Mouse (Mus musculus) liver, adult 2 months (tissue): ENCODE results near the gene Mob2. TPM values are rescaled to one million over a fixed set of nuclear protein-coding genes. Genes with fewer than 3 reads are reported as not detected.

Experiments
- DNase-seq: peaks from one replicate; pipeline ENCODE4 v3.0.0-alpha.2; 2011; ENCODE audit warnings: low read depth, low spot score; ENCODE audit errors: extremely low read depth
- H3K27ac ChIP-seq: fragments of 200-500 bp; replicated peaks from 2 replicates; pipeline ENCODE4 v1.5.1; 2012; ENCODE audit warnings: low read depth, mild to moderate bottlenecking, control low read depth, inconsistent platforms, low read length; ENCODE audit not compliant: insufficient read depth
- H3K27me3 ChIP-seq: fragments of 200-500 bp; 2 replicates; pipeline ENCODE4 v1.6.1; 2012; ENCODE audit warnings: mild to moderate bottlenecking, moderate library complexity, low read length, inconsistent platforms; ENCODE audit not compliant: control insufficient read depth, insufficient read depth
- H3K36me3 ChIP-seq: fragments of 200-500 bp; 2 replicates; pipeline ENCODE4 v1.6.1; 2012; ENCODE audit warnings: low read length, inconsistent platforms; ENCODE audit not compliant: control insufficient read depth, insufficient read depth
- H3K4me1 ChIP-seq: fragments of 200-500 bp; 2 replicates; pipeline ENCODE4 v1.6.1; 2011; ENCODE audit warnings: low read length; ENCODE audit not compliant: control insufficient read depth, insufficient read depth
- H3K4me3 ChIP-seq: fragments of 200-500 bp; 2 replicates; pipeline ENCODE4 v1.5.1; 2011; ENCODE audit warnings: low read depth, mild to moderate bottlenecking, control low read depth, low read length, moderate library complexity; ENCODE audit not compliant: insufficient read depth
- H3K79me2 ChIP-seq: fragments of 200-500 bp; 2 replicates; pipeline ENCODE4 v1.6.1; 2012; ENCODE audit warnings: inconsistent platforms, mild to moderate bottlenecking, low read length, moderate library complexity; ENCODE audit not compliant: control insufficient read depth, insufficient read depth
- H3K9ac ChIP-seq: fragments of 200-500 bp; 2 replicates; pipeline ENCODE4 v1.6.1; 2012; ENCODE audit warnings: low read depth, mild to moderate bottlenecking, control low read depth, inconsistent platforms, low read length
- CTCF ChIP-seq: fragments of 200-500 bp; IDR thresholded peaks from 2 replicates; pipeline ENCODE4 v1.5.1; 2011; ENCODE audit warnings: low read depth, low read length, control low read depth
- POLR2A ChIP-seq: fragments of 200-500 bp; IDR thresholded peaks from 2 replicates; pipeline ENCODE4 v1.6.1; 2011; ENCODE audit warnings: low read length, control low read depth; ENCODE audit not compliant: insufficient read depth; ENCODE audit errors: extremely low read depth
- WGBS: fragments of 180-500 bp; shearing (Covaris S2); methylation state at CpG from one replicate; pipeline ENCODE4 v1.1.7; 2018; 5-methylcytosine and 5-hydroxymethylcytosine counted together
- polyA plus RNA-seq: library from polyadenylated mRNA; depleted of rRNA; stranded (reverse); fragments of >200 nt; gene quantifications from 2 replicates; pipeline ENCODE4 v1.2.3, GENCODE M21; 2012; rRNA removed
- total RNA-seq: library from RNA; depleted of rRNA; stranded (reverse); fragments of >200 nt; gene quantifications from 2 replicates; pipeline ENCODE4 v1.2.3, GENCODE M21; 2014; rRNA removed

Gene Mob2
- 26.2 and 27.6 TPM in 2 replicates for total RNA-seq
- 24.0 and 26.4 TPM in 2 replicates for polyA plus RNA-seq

- Histone ChIP-seq H3K9ac (peak within 1 kb of the TSS; percentile 98), H3K4me3 (peak within 1 kb of the TSS; percentile 86), H3K36me3 (no peaks in the 10 kb centered on the region), H3K27me3 (no peaks in the 10 kb centered on the region), H3K27ac (peak within 1 kb of the TSS; percentile 57), H3K4me1 (peaks cover 23% of the 10 kb centered on the region), H3K79me2 (peaks cover 35% of the 10 kb centered on the region)
- under 1% methylated on average over 49 of the region's 49 CpGs for WGBS
- TF ChIP-seq POLR2A (peak; percentile 88), CTCF (no peak)
- peak; percentile 66 for DNase-seq
These were observed at the start of gene Mob2 for GRCm38 (mm10) chr7:142060931-142061565. Mob2 (minus strand) TSS chr7:142061065.

- H3K27me3 ChIP-seq = 0 out of 2 replicates have a peak, but pooled peaks cover 2% of the 10 kb centered on the region
- no peak for TF ChIP-seq CTCF
- TF ChIP-seq POLR2A = no peak
- WGBS = 52% methylated on average over 5 of the region's 5 CpGs
- H3K4me3 ChIP-seq = no peak overlapping the region
- H3K9ac ChIP-seq = no peak overlapping the region
- no peak overlapping the region for H3K27ac ChIP-seq
- H3K79me2 ChIP-seq = no peaks in the 10 kb centered on the region
- no peak for DNase-seq
- H3K36me3 ChIP-seq = no peaks in the 10 kb centered on the region
- no peaks in the 10 kb centered on the region for H3K4me1 ChIP-seq
These were observed 43.9 kb upstream of the Mob2 start for GRCm38 (mm10) chr7:142104747-142105146.

GRCm38 (mm10) chr7:142097776-142098175 is 36.9 kb upstream of the Mob2 start:
- Histone ChIP-seq H3K4me1 (no peaks in the 10 kb centered on the region), H3K36me3 (no peaks in the 10 kb centered on the region), H3K79me2 (no peaks in the 10 kb centered on the region), H3K27ac (no peak overlapping the region), H3K27me3 (no peaks in the 10 kb centered on the region), H3K9ac (no peak overlapping the region), H3K4me3 (no peak overlapping the region)
- peak; percentile 63 for DNase-seq
- peak; percentile 99 for TF ChIP-seq CTCF
- TF ChIP-seq POLR2A = no peak
- 9% methylated on average over 9 of the region's 9 CpGs for WGBS

GRCm38 (mm10) chr7:142096701-142097100 is 35.8 kb upstream of the Mob2 start:
- Histone ChIP-seq H3K27ac (no peak overlapping the region), H3K27me3 (no peaks in the 10 kb centered on the region), H3K4me1 (no peaks in the 10 kb centered on the region), H3K36me3 (no peaks in the 10 kb centered on the region), H3K9ac (no peak overlapping the region), H3K79me2 (no peaks in the 10 kb centered on the region), H3K4me3 (no peak overlapping the region)
- no peak for TF ChIP-seq CTCF
- TF ChIP-seq POLR2A = no peak
- DNase-seq = no peak
- 60% methylated on average over 4 of the region's 4 CpGs for WGBS

GRCm38 (mm10) chr7:142095183-142095931 is 34.5 kb upstream of the Mob2 start, which contains the start of gene Dusp8:
Dusp8 (minus strand) TSS chr7:142095843.
- 2% methylated on average over 62 of the region's 63 CpGs for WGBS
- H3K4me3 ChIP-seq = peak within 1 kb of the TSS; percentile 63
- H3K27ac ChIP-seq = no peak within 1 kb of the TSS
- H3K9ac ChIP-seq = peak within 1 kb of the TSS; percentile 83
- TF ChIP-seq CTCF (0 out of 2 replicates have a peak, but pooled peaks have one; percentile 11), POLR2A (no peak)
- H3K36me3 ChIP-seq = no peaks in the 10 kb centered on the region
- no peaks in the 10 kb centered on the region for H3K4me1 ChIP-seq
- no peaks in the 10 kb centered on the region for H3K79me2 ChIP-seq
- no peaks in the 10 kb centered on the region for H3K27me3 ChIP-seq
- DNase-seq = peak; percentile 53
